Mouse (Mus musculus) monocyte, adult 2 months (primary cell): ENCODE measurements around the gene Crtc1.
A peak's percentile ranks its signal among the peaks of the same experiment; 100 is the strongest.

Experiments
- DNase-seq, 2 experiments: peaks; one replicate each; pipeline ENCODE4 v3.0.0; 2022; ENCODE audit warnings: low spot score in 2 of 2, low read depth in 1 of 2

Crtc1 gene

GRCm38 (mm10) chr8:70439055-70439847, at the start of gene Crtc1:
Gene Crtc1, minus strand, starts transcription at chr8:70439579.
- DNase-seq, result peak; percentile 93 to 98

GRCm38 (mm10) chr8:70488931-70489470, 49.6 kb upstream of the Crtc1 start:
- no peak for DNase-seq

GRCm38 (mm10) chr8:70487993-70488796, 48.8 kb upstream of the Crtc1 start:
- no peak for DNase-seq

- DNase-seq, result no peak
Observed at GRCm38 (mm10) chr8:70486941-70487520, 47.7 kb upstream of the Crtc1 start, which contains the start of gene Tmem59l. Gene Tmem59l, minus strand, starts transcription at chr8:70487358.

GRCm38 (mm10) chr8:70486191-70486681, 46.9 kb upstream of the Crtc1 start:
- no peak for DNase-seq

GRCm38 (mm10) chr8:70482943-70483342, 43.6 kb upstream of the Crtc1 start:
- no peak for DNase-seq

GRCm38 (mm10) chr8:70481908-70482307, 42.5 kb upstream of the Crtc1 start:
- no peak for DNase-seq

GRCm38 (mm10) chr8:70477269-70477982, 38.0 kb upstream of the Crtc1 start:
- DNase-seq, result no peak

GRCm38 (mm10) chr8:70476333-70477268, 37.2 kb upstream of the Crtc1 start, which contains the start of gene Klhl26:
Gene Klhl26, minus strand, starts transcription at chr8:70476968.
- peak; percentile 88 to 94 for DNase-seq

- DNase-seq, result no peak
Observed at GRCm38 (mm10) chr8:70471856-70472255, 32.5 kb upstream of the Crtc1 start.

GRCm38 (mm10) chr8:70469938-70470337, 30.6 kb upstream of the Crtc1 start:
- DNase-seq, result no peak

- no peak for DNase-seq
Observed at GRCm38 (mm10) chr8:70469295-70469916, 30.0 kb upstream of the Crtc1 start.

- no peak for DNase-seq
Observed at GRCm38 (mm10) chr8:70468733-70469132, 29.4 kb upstream of the Crtc1 start.

- DNase-seq, result no peak
Observed at GRCm38 (mm10) chr8:70467907-70468306, 28.5 kb upstream of the Crtc1 start.

GRCm38 (mm10) chr8:70467229-70467725, 27.9 kb upstream of the Crtc1 start:
- no peak for DNase-seq

GRCm38 (mm10) chr8:70466771-70467170, 27.4 kb upstream of the Crtc1 start:
- no peak for DNase-seq

- no peak for DNase-seq
Observed at GRCm38 (mm10) chr8:70466305-70466704, 26.9 kb upstream of the Crtc1 start.

- no peak for DNase-seq
Observed at GRCm38 (mm10) chr8:70465701-70466100, 26.3 kb upstream of the Crtc1 start.

- DNase-seq, result no peak
Observed at GRCm38 (mm10) chr8:70464162-70464561, 24.8 kb upstream of the Crtc1 start.
